ENCODE assay signal across 8 mouse cellular contexts in genomic region chr9:94278657-94279585, GRCm38 (mm10).
A peak's percentile ranks its signal among the peaks of the same experiment; 100 is the strongest.
DNase-seq lines count a peak whose midpoint lies in the region; ATAC-seq lines count a peak whose summit lies in the region.
"Had no signal": no experiment of that assay in that cellular context is flagged by ENCODE, and none has a peak within 500 bp of the region (broad histone marks: within the 10 kb centered on the region; RNA-seq: fewer than 3 reads in every experiment).

No protein-coding gene starts in this region.

- no peaks in the 10 kb centered on the region for H3K4me1 ChIP-seq in kidney, embryonic 16.5 days (ENCODE audit: insufficient read depth, low read length)

- no peak overlapping the region for H3K27ac ChIP-seq in kidney, embryonic 16.5 days (ENCODE audit: low read length)

- H3K4me2 ChIP-seq in kidney, embryonic 16.5 days (replicated peaks; ENCODE audit: low read depth, low read length): no peak overlapping the region

- peak; percentile 51 for DNase-seq in Muller cell, postnatal 12 days (ENCODE audit: inconsistent ontology term)
- peak; percentile 62 to 83 for DNase-seq in frontal cortex, adult 2 months (ENCODE audit: extremely low spot score in 1 of 2, low spot score in 1 of 2)
- DNase-seq in left cerebral cortex, postnatal 10 days (ENCODE audit: extremely low spot score in 1 of 2, low spot score in 2 of 2): peak; percentile 21 to 28
- DNase-seq in thymus, postnatal 14 days: no peak
- no peak for DNase-seq in kidney, adult 9 months
- DNase-seq: kidney, postnatal 36 days had no signal

- no peaks in the 10 kb centered on the region for H3K9me3 ChIP-seq in kidney, embryonic 16.5 days (ENCODE audit: low read length)

- H3K27me3 ChIP-seq in kidney, embryonic 16.5 days (ENCODE audit: insufficient read depth, low read length): no peaks in the 10 kb centered on the region

- H3K36me3 ChIP-seq in kidney, embryonic 16.5 days (ENCODE audit: insufficient read depth, low read length): no peaks in the 10 kb centered on the region

- intact Hi-C loops in left cerebral cortex, postnatal 10 days (cut with DNase I): no loop called here

- H3K4me3 ChIP-seq in kidney, embryonic 16.5 days (ENCODE audit: low read length): no peak overlapping the region

- no peak overlapping the region for H3K9ac ChIP-seq in kidney, embryonic 16.5 days (replicated peaks; ENCODE audit: low read length)

- peak; percentile 94 for ATAC-seq in cerebellum, adult (ENCODE audit: insufficient number of reproducible peaks, low FRiP score, low TSS enrichment)
- ATAC-seq in kidney, embryonic 16.5 days (ENCODE audit: low FRiP score, low TSS enrichment): no peak

- WGBS in kidney, embryonic 16.5 days: 85% methylated on average over 4 of the region's 4 CpGs

Comparison
In these comparisons a context has a peak if more than half of its experiments do, and no peak if none do; other contexts are left out.
1. DNase-seq: peak in Muller cell, postnatal 12 days (single experiment), frontal cortex, adult 2 months (2 of 2) and left cerebral cortex, postnatal 10 days (2 of 2); none in thymus, postnatal 14 days (single experiment) and kidney, adult 9 months (single experiment).